Mouse (Mus musculus) c-Kit-negative CD71-positive TER-119-positive erythroid progenitor cells, embryonic 14.5 days (primary cell): ENCODE data around the gene Ptp4a2.

Experiments
- DNase-seq: peaks from one replicate; pipeline ENCODE4 v3.0.0-alpha.2; 2013; ENCODE audit warnings: low read depth, low spot score

Gene Ptp4a2

GRCm38 (mm10) chr4:129797985-129798384, 13.0 kb upstream of the Ptp4a2 start:
- no peak for DNase-seq

- DNase-seq: no peak
These were observed 7.7 kb upstream of the Ptp4a2 start for GRCm38 (mm10) chr4:129803368-129803767.

GRCm38 (mm10) chr4:129805059-129805458, 6.0 kb upstream of the Ptp4a2 start:
- no peak for DNase-seq

- DNase-seq: no peak
These were observed 818 bp downstream of the Ptp4a2 start for GRCm38 (mm10) chr4:129811605-129812468.

GRCm38 (mm10) chr4:129817591-129817990, 6.6 kb downstream of the Ptp4a2 start:
- no peak for DNase-seq

- DNase-seq: no peak
These were observed 7.6 kb downstream of the Ptp4a2 start for GRCm38 (mm10) chr4:129818506-129819195.

- peak; percentile 85 for DNase-seq
These were observed 8.8 kb downstream of the Ptp4a2 start for GRCm38 (mm10) chr4:129819712-129820336.

- DNase-seq: peak; percentile 59
These were observed 9.5 kb downstream of the Ptp4a2 start for GRCm38 (mm10) chr4:129820417-129821086.

GRCm38 (mm10) chr4:129821087-129821616, 10.1 kb downstream of the Ptp4a2 start:
- DNase-seq: no peak

GRCm38 (mm10) chr4:129822324-129822723, 11.3 kb downstream of the Ptp4a2 start:
- DNase-seq: no peak

GRCm38 (mm10) chr4:129823216-129823810, 12.3 kb downstream of the Ptp4a2 start:
- no peak for DNase-seq

GRCm38 (mm10) chr4:129827611-129828010, 16.6 kb downstream of the Ptp4a2 start:
- DNase-seq: no peak

- DNase-seq: no peak
These were observed 17.1 kb downstream of the Ptp4a2 start for GRCm38 (mm10) chr4:129828081-129828480.

GRCm38 (mm10) chr4:129829799-129830198, 18.8 kb downstream of the Ptp4a2 start:
- DNase-seq: no peak

- no peak for DNase-seq
These were observed 19.4 kb downstream of the Ptp4a2 start for GRCm38 (mm10) chr4:129830343-129830944.

- no peak for DNase-seq
These were observed 23.6 kb downstream of the Ptp4a2 start for GRCm38 (mm10) chr4:129834581-129834980.

GRCm38 (mm10) chr4:129835296-129835695, 24.3 kb downstream of the Ptp4a2 start:
- no peak for DNase-seq

- DNase-seq: no peak
These were observed 29.0 kb downstream of the Ptp4a2 start for GRCm38 (mm10) chr4:129839866-129840555.

GRCm38 (mm10) chr4:129846823-129847222, 35.8 kb downstream of the Ptp4a2 start:
- no peak for DNase-seq

GRCm38 (mm10) chr4:129850491-129850890, 39.5 kb downstream of the Ptp4a2 start:
- no peak for DNase-seq
